Mouse (Mus musculus): ENCODE data around the gene Xrcc4.
"Not testable (repeated sequence)": the region's sequence is repeated elsewhere in the genome, so short reads cannot be mapped to it uniquely, and the experiment has no call there.

Xrcc4 gene

DNA sequence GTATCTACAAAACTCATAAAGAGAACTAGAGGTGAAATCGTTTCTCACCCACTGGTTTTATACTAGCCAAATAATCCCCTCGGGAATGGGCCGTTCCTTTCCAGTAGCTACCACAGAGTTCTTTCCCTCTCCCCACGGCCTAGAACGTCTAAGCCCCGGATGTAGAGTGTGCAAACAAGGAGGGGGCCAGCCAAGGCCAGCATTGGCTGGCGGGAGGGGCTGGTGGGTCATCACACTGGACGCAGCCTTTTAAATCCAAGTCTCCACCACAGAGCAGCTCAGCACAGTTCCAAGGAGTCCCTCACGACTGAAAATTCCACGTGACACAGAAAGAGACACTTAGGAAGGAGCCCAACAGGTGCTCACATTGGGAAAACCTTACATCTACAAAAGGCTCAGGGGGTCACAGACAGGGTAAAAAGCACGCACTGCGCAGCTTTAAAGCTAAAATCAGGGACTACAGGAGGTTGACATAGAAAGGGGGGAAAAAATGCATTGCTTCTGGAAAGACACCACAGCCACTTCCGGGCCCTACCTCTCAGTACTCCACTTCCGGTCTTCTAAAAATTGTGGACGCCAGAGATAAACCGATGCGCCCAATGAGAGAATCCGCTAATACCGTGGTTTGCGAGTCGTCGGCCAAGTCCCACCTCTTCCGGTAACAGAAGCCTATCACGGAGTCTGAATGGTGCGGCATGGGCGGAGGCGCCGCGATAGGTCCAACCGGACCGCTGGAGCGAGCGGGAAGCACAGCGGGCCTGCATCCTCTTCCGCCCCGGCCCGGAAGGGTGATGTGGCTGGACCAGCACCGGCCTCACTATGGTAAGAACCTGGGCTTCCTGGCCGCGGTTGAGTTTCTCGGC is at the start of gene Xrcc4, which contains the start of gene Tmem167:
Gene Xrcc4, minus strand, starts transcription at position 647 of the 863 bp plus-strand sequence.
Gene Tmem167, plus strand, starts transcription at position 162 of the 863 bp plus-strand sequence.
- DNase-seq (ENCODE audit: low spot score): peak; percentile 99

GRCm38 (mm10) chr13:90136156-90136910 is 46.9 kb upstream of the Xrcc4 start:
- DNase-seq (ENCODE audit: low spot score): no peak

DNA sequence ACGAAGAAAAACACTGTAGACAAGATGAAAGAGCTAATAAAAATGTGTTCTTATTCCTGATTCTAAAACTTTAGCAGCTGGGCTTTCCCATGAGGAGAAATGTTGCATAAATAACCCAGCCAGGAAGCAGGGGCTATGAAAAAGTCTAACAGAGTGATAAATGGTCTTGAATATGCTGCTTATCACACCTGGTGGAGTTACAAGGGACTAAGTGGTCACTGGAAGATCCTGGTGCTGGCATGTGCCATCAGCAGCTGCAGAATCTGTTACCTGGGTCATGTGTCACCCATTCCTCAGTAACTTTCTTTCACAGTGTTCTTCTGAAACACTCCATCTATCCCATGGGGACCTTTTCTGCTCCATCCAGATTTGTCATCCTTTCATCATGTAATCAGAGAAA is 22.3 kb upstream of the Xrcc4 start:
- no peak for DNase-seq (ENCODE audit: low spot score)

DNA sequence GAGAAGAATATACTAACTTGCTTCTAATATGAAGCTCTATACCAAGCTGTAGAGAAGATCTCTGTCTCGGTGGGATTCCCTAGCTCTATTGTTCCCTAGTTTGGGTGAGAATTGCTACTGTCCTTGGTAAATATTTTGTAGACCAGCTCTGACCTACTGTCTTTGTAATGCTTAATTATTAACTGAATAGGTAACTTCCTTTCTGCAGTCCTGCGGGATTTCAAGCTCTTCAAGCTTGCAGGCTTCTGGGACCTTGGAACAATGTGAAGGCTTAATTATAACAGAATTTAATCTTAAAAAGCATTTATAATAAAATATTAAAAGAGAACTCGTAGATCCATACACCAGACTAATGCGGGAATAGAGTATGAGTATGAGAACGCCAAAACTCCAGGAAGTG is 19.3 kb upstream of the Xrcc4 start:
- not testable (repeated sequence) for DNase-seq (ENCODE audit: low spot score)

- DNase-seq (ENCODE audit: low spot score): no peak
Measured at GRCm38 (mm10) chr13:90106139-90106538, 16.7 kb upstream of the Xrcc4 start.

GRCm38 (mm10) chr13:90101514-90101913 is 12.1 kb upstream of the Xrcc4 start:
- DNase-seq (ENCODE audit: low spot score): no peak

GRCm38 (mm10) chr13:90089825-90090183 is 396 bp upstream of the Xrcc4 start:
- DNase-seq (ENCODE audit: low spot score): peak; percentile 48

- DNase-seq (ENCODE audit: low spot score): no peak
Measured at GRCm38 (mm10) chr13:90061877-90062276, 27.5 kb downstream of the Xrcc4 start.

GRCm38 (mm10) chr13:90052408-90052807 is 37.0 kb downstream of the Xrcc4 start:
- no peak for DNase-seq (ENCODE audit: low spot score)

- DNase-seq (ENCODE audit: low spot score): peak; percentile 25
Measured at GRCm38 (mm10) chr13:90051735-90052134, 37.7 kb downstream of the Xrcc4 start.

- peak; percentile 85 for DNase-seq (ENCODE audit: low spot score)
Measured at GRCm38 (mm10) chr13:90039613-90040012, 49.8 kb downstream of the Xrcc4 start.

GRCm38 (mm10) chr13:90032977-90033376 is 56.4 kb downstream of the Xrcc4 start:
- DNase-seq (ENCODE audit: low spot score): no peak

- DNase-seq (ENCODE audit: low spot score): no peak
Measured at GRCm38 (mm10) chr13:90032523-90032922, 56.9 kb downstream of the Xrcc4 start.

DNA sequence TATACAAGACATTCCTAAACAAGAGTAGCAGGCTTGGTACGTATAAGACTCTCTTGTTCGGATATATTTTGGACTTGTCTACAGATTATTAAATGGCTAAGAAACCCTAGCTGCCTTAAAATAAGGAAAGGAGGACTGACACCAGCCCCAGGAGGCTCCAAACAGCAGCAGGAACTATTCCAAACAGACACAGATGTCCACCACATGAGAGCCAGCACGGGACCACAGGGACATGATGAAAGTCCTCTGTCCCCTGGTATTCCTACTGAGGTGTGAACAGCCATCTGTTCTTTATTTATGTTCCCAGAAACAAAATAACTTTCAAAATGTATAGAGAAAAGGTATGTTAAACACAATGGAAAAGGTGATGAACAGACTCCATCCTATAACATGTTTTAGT is 58.5 kb downstream of the Xrcc4 start:
- DNase-seq (ENCODE audit: low spot score): peak; percentile 43

- no peak for DNase-seq (ENCODE audit: low spot score)
Measured at GRCm38 (mm10) chr13:90012620-90013019, 76.8 kb downstream of the Xrcc4 start.

DNA sequence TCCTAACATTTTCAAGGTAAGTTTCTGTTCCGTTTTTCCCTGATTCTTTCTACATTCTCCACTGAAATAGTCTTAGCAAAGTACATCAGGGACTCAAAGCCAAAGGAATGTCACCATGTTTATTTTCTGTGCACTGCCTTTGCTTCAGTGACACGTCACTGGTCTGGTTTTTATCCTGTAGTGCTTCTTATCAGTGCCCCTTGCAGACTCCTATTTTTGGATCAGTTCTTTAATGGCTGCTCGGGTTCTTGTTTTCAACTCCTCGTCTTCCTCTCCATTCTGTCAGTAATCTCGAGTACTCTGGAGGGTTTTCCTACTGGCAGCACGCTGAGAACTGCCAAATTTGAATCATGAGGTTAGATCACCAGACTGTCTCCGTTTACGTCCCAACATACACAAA is 77.2 kb downstream of the Xrcc4 start:
- no peak for DNase-seq (ENCODE audit: low spot score)

DNA sequence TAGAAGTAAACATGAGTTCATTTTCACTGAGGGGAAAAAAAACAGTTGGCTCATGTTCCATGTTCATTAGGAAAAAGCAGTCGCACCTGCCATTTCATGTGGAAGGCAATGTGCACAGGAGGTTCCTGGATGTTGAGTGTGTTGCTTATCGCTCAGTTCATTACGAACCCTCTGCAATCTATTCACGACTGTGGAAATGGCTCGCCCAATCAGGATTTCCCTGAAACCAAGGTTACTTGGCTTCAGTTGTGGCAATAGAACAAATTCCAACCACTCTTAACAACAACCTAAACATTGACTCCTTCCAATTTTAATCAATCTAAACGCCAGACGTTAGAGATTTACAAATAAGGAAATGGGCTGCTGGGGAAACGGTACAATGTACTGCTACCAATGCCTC is 78.3 kb downstream of the Xrcc4 start:
- no peak for DNase-seq (ENCODE audit: low spot score)

DNA sequence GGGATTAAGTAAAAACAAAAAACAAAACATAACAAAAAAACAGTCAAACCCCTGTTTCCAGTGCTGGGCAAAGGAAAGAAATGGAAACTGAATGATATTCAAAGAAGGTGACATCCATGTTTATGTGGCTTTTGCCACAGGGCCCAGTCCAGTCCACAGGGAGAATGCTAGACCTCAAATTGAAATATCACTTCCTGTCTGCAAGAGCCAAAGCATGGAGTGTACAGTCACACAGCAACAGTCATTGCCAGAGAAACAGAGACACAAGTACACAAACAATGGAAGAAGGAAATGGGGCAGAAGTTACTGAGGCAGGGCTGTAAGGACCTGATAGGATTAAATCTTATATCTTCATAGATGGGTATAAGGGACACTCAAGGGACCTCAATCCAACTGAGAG is 79.6 kb downstream of the Xrcc4 start:
- no peak for DNase-seq (ENCODE audit: low spot score)

DNA sequence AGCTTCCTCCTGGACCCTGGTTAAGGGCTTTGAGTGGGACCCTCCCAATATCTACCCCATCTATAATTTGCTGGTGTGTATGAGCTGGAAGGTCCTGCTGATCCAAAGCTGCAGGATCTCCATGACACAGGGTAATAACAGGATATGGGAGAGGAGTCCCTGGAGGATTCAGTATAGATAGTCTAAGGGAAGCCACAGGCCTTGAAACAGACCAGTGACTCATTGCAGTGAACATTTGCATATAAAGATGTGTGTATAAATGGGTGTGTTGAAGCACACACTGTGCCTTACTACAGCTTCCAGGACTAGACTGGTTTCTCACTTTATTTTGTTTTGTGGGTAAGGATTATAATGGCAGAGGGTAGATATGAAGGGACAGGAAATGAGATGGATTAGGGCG is 83.8 kb downstream of the Xrcc4 start:
- no peak for DNase-seq (ENCODE audit: low spot score)

DNA sequence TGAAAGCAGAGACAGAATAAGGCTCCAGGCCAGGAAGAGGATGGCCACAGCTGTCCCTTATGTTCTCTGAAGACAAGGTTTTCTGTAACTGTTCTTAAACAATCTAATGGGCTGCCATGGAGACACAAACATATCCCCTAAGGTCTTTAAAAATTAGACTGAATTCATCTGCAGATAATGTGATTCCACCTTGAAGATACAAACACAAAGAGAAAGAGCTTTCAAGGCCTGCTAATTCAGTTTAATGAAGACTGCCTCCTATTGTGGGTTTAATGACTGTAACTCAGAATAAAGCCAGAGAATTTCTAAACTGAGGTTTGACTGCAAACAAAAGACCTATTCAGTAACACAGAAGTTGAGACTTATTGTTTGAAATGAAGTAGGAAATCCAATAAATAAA is 91.9 kb downstream of the Xrcc4 start:
- no peak for DNase-seq (ENCODE audit: low spot score)

- no peak for DNase-seq (ENCODE audit: low spot score)
Measured at GRCm38 (mm10) chr13:89986087-89986486, 103.3 kb downstream of the Xrcc4 start.

- DNase-seq (ENCODE audit: low spot score): no peak
Measured at GRCm38 (mm10) chr13:89970940-89971339, 118.5 kb downstream of the Xrcc4 start.

DNA sequence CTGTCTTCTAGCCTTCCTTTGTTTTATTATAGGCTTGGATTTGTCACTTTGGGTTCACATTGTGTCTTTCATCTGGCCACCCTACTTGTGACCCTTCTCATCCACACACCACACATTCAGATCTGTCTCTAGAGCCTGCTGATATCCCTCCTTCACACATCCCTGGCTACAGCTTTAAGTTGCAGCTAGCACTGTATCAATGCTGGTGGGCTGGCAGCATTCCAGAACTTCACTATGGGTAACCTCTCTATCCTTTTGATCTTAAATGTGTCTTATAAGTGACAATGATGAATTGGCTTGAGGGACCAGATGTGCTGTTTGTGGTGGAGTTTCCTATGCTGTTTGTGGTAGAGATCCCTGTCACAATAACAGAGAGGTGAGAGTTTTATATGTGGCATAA is 120.7 kb downstream of the Xrcc4 start:
- DNase-seq (ENCODE audit: low spot score): peak; percentile 43
